Mouse (Mus musculus): ENCODE results near the gene 4931414P19Rik.
"Not testable (repeated sequence)": the region's sequence is repeated elsewhere in the genome, so short reads cannot be mapped to it uniquely, and the experiment has no call there.

4931414P19Rik gene

DNA sequence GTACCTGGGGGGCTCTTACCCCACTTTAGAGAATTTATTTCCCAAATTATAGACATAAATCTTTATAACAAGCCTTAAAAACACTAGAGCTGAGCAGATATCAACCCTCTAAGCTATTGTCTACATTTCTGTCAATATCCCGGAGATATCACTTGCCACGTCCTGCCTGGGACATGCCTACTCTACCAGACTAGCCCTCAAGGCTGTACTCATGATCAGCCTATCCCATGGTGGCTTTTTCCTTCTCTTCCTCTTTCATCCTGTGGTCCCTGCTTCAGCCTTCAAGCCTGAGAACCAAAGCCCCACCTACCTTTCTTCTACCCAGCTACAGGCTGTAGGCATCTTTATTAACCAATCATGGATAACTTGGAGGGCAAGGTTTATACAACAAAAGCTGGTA, 24.0 kb upstream of the 4931414P19Rik start:
- DNase-seq (ENCODE audit: low read depth, low spot score), result no peak

DNA sequence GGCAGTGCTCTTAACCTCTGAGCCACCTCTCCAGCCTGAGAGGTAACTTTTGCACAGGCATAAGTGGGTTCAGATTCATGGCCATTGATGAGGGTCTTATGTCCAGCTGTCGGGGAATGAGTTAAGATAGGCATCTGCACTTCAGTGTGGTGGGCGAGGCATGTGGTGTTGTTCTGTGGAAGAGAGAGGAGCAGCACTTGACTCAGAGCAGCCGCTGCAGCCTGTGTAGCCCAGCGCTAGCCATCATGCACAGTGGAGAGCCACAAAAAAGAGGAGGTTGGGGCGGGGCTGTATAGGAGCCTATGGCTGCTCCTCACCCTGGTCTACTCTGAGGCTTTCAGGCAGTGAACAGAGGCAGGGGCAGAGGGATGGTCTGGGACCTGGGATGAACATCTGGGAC, 22.3 kb upstream of the 4931414P19Rik start:
- no peak for DNase-seq (ENCODE audit: low read depth, low spot score)

DNA sequence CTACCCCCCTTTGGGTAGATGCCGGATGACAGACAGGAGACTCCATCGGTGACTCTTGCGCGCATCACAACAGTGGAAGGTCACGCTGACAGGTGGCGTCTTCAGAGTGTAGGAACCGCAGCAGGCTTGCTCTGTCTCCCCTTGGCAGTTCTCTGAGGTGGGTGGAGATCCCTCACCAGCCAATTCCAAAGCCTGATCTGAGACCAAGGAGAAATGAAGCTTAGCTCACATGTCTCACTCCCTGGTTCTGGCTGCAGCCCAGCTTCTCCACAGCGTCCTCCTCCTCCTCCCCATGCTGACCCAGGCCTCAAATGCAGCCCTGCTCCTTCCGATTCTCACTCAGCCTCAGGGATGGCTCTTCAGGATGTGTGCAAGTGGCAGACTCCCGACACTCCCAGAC, 19.2 kb upstream of the 4931414P19Rik start:
- no peak for DNase-seq (ENCODE audit: low read depth, low spot score)

DNA sequence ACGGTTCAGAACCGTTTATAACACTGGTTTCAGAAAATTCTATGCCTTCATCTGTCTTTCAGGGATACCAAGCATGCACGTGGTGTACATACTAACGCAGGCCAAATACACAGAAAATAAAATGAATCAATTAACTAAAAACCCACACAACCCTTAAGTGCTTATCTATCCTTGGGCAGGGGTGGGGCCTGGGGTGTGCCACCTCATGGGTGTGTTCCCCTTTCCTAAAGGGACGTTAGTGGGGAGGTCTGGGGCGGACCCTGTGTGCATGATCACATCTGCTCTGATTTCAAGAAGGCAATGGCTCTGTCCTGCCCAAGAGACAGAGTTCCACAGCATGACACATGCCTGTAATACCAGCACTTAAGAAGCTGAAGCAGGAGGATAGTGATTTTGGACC, 17.5 kb upstream of the 4931414P19Rik start:
- no peak for DNase-seq (ENCODE audit: low read depth, low spot score)

DNA sequence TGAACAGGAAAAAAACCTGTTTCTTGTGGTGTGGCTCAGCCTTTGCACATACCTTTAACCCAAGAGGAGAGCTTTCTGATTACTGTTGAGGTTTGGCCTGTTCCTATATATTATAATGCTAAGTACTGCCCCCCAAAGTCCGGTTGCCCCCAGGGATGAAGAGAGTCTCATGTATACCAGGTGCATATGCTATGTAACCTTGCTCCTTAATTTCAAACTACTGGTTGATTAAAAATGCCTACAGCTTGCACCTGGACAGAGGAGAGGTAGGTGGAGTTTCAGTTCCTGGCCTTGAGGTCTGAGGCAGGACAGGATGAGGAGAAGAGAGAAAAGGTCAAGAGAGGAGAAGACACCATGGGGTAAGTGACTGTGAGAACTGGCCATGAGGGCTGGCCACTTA, 15.3 kb upstream of the 4931414P19Rik start, which contains the start of gene Psmb11:
Psmb11 (plus strand) TSS at position 301 of the 400 bp plus-strand sequence.
- DNase-seq (ENCODE audit: low read depth, low spot score), result no peak

DNA sequence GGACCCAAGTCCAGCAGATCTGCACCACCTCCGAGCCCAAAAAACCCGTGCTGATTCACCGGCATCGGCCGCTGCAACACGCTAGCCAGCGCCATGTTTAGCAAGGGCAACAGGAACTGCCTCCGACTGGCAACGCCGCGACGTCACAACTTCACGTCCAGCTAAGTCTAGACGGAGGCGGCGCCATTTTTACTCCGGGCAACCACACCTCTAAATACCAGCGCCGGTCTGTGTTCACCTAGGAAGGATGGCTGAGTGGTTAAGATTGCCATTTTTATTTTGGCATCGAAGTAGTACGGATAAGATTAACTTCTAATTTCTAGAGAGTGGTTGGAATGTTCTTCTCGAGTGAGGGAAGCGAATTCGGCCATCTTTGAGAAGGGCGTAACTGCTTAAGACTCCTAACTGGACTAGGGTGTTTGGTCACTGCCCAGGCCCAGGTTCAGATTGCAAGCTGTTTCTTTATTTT, 12.1 kb upstream of the 4931414P19Rik start, which contains the start of gene Psmb5:
Psmb5 (minus strand) TSS at position 126 of the 469 bp plus-strand sequence.
- peak; percentile 88 for DNase-seq (ENCODE audit: low read depth, low spot score)

DNA sequence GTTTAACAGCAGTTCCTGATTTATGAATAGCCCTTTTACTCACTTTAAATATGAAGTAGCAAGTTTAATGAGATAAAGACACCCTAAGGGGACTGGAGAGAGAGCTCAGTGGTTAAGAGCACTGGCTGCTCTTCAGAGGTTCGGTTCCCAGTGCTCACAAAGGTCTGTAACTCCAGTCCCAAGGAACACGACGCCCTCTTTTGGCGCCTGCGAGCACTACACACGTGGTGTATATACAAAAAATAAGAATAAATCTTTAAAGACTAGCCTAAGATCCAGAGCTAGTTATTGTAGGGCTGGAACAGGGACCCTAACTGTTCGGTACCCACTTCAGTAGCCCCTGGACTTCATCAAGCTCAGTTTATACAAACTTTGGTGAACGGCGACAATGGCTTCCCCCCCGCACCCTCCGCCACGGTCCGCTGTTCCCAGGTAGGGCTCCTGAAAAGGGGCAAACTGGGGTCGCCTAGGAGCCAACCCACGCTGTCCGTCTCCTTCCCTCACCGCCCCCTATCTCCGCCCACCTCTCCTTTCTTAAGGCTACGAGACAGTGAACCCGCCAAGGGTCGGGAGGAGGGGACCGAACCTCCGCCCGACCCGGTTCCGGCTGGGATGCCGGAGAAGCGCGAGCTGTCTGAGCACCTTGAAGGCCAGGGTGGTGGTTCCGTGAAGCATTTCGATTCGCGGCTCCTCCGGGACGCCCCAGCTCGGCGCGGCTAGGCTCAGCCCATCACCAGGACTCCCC, 11.5 kb upstream of the 4931414P19Rik start:
- DNase-seq (ENCODE audit: low read depth, low spot score), result peak; percentile 52

DNA sequence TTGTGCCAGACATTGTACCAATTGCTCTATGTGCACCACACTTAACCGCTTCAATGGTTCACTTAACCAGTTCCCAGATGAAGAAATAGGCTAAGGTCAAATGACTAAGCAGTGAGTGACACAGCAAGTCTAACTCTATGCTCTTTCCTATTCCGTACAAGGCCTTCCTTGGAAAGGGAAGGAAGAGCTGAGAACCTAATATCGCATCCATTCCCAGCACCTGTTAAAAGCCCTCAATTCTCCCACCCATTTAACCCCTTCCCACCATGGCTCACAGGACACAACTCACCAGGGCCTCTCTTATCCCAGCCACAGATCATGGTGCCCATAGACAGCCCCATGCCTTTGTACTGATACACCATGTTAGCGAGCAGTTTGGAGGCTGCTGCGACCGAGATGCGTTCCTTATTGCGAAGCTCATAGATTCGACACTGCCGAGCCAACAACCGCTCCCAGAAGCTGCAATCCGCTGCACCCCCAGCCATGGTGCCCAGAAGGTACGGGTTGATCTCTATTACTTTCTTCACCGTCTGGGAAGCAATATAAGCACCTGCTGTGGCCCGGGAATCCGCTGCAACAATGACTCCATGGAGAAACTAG, 10.5 kb upstream of the 4931414P19Rik start:
- DNase-seq (ENCODE audit: low read depth, low spot score), result no peak

DNA sequence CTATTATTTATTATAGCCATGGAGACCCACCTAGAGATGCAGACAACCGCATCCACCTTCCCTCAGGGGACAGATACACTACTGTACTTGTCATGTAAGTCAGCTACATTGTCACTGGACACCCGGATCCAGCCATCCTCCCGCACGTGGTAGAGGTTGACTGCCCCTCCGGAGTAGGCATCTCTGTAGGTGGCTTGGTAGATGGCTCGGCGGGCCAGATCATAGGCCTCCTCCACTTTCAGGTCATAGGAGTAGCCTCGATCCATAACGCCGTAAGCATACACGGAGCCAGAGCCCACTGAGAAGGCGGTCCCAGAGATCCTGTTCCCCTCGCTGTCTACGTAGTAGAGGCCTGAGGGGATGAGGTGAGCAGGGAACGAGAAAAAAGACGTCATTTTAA, 8.3 kb upstream of the 4931414P19Rik start:
- DNase-seq (ENCODE audit: low read depth, low spot score), result not testable (repeated sequence)

DNA sequence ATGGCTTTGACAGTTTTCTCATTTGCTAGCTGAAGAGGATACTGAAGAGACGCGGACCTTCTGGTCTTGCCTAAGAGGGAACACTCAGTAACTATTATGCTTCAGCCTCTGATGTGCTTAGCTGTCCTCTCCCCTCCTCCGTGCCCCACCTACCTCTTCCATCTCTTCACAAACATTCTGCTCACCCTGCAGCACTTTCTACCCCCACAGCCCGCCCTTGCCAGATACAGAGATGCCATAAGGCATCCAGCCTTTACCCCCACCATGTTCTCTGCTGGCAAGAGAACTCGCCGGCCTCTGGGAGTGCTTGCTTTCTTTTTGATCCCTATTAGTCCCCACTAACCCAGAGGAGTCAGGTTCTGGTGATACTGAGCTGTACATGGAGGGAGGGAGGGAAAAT, 4.9 kb upstream of the 4931414P19Rik start:
- DNase-seq (ENCODE audit: low read depth, low spot score), result no peak

DNA sequence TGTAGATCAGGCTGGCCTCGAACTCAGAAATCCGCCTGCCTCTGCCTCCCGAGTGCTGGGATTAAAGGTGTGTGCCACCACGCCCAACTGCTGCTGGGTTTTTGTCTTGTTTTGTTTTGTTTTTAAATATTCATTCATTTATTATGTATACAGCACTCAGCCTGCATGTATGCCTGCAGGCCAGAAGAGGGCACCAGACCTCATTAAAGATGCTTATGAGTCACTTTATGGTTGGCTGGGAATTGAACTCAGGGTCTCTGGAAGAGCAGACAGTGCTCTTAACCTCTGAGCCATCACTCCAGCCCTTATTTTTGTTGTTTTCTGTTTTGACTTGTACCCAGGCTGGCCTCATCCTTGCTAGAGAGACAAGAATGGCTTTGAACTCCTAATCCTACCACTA, 4.2 kb upstream of the 4931414P19Rik start:
- peak; percentile 59 for DNase-seq (ENCODE audit: low read depth, low spot score)

DNA sequence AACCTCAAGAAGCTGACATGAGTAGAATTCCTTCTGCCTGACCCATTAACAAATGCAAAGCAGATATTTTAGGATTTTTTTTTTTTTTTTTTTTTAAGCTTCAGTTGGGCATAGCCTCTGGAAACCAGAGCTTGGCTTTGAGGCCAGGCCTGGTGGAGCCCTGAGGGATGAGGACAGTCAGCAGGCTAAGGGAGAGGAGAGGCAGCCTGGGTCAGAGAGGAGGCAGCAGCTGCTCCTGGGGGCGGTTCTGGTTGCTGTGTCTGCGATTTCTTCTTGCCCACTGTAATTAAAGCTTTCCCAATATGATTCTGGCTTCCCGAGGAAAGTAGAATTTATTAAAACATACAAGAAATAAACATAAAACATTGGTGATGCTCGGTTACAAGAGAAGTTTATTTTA, 3.5 kb upstream of the 4931414P19Rik start:
- DNase-seq (ENCODE audit: low read depth, low spot score), result no peak

DNA sequence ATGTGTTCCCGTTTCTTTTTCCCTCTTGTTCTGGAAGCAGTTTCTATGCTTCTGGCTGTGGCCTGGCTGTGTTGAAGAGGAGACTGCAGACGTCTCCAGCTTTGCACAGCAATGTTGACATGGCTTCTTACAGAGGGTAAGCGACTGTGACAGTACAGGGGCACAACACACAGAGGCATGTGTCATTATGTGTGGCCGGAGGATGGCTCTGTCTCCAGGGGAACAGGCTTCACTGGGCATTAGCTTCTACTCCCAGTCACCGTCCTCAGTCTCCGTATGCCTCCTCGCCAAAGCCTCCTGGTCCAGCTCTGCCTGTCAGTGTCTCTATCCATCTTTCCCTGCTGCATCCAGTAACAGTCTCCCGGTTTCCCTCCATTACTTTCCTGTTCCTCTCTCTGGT, 1.4 kb upstream of the 4931414P19Rik start:
- DNase-seq (ENCODE audit: low read depth, low spot score), result no peak

DNA sequence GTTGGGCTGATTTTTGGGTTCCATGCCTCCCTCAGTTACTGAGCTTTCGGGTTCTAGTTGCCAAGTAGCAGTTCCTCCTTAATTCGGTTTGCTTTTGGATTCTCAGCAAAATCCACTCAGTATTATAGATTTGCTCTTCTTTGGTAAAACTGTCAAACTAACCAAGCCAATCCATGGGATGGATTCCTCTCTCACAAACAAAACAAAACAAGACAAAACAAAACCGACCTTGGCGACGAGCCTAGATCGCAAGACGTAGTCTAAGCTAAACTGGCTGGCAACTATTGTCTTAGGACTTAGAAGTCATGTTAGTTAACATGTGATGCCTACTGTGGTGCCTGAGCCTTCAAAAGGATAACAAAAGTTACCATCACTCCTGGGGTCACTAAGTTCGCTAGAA, 2.1 kb downstream of the 4931414P19Rik start:
- no peak for DNase-seq (ENCODE audit: low read depth, low spot score)

DNA sequence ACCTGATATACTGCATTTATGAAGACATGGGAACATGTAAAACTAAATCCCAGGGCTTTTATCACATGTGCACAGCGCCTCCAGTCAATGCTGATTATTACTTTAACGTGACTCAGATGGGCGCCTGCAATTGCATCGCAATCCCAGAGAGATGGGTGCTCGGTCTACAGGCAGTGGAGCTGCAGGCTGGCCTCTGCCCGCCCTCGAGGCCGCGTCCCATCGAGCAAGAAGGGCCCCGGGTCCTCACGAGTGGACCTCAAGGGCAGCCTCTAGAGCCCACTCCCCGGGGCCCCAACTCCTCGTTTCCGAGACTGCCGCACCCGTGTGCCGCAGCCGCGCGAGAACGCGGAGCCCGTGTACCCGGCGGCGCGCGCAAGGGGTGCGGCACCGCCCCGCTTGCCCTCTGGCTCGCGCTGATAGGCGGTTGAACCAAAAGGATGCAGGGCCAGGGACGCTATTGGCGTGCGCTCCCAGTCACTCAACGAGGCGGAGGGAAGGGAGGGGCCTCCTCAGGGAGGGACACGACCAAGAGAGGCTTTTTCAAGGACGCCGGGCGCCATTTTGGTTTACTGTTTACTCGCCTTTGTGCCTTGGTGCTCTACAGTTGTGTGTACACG, 2.6 kb downstream of the 4931414P19Rik start:
- peak; percentile 94 for DNase-seq (ENCODE audit: low read depth, low spot score)

DNA sequence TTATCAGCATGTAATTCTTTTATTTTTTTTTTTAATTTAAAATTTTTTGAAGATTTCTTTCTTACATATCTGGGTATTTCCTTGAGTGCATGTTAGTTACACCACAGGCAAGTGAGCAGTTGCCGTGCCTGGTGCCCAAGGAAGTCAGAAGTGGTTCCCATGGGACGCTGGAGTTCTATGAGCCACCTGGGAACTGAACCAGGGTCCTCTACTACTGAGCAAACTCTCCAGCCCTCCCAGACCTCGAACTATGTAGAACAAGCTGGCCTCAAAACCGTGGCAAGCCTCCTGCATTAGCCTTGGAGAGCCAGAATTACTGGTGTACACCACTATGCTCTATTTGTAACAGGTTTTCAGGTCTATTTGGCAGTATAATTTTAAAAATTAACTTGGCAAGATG, 3.2 kb downstream of the 4931414P19Rik start:
- peak; percentile 50 for DNase-seq (ENCODE audit: low read depth, low spot score)

DNA sequence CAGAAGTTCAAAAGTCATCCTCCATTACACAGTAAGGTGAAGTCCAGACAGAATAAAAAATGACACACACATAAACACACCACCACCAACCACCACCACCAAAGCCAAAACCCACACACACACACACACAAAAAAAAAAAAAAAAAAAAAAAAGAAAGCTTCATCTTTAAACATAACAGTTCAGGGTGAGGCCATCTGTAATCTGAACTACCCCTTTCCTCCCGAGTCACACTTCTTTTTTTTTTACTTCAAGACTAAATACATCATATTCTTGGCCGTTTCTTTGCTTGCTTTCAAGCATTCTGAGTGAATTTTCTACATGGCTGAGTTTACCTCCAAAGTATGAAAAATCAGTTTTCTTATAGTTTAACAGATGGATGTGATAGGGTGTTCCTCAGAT, 4.2 kb downstream of the 4931414P19Rik start:
- DNase-seq (ENCODE audit: low read depth, low spot score), result no peak

DNA sequence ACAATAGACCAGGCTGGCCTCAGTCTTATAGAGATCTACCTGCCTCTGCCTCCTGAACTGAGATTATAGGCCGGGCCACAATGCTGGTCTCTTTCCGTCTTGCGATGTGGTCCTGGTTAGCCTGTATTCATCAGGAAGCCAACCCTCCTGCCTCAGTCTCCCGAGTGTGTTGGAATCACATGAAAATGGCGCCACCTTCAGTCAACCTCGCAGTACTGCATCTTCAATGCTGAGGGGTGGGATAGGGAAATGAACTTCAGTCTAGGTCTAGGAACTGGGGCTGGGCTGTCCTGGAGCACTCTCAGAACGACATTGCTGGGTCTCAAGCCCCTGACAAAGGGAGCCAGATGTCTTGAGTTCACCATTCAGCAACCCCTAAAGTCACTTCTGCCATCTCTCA, 8.7 kb downstream of the 4931414P19Rik start:
- DNase-seq (ENCODE audit: low read depth, low spot score), result no peak

DNA sequence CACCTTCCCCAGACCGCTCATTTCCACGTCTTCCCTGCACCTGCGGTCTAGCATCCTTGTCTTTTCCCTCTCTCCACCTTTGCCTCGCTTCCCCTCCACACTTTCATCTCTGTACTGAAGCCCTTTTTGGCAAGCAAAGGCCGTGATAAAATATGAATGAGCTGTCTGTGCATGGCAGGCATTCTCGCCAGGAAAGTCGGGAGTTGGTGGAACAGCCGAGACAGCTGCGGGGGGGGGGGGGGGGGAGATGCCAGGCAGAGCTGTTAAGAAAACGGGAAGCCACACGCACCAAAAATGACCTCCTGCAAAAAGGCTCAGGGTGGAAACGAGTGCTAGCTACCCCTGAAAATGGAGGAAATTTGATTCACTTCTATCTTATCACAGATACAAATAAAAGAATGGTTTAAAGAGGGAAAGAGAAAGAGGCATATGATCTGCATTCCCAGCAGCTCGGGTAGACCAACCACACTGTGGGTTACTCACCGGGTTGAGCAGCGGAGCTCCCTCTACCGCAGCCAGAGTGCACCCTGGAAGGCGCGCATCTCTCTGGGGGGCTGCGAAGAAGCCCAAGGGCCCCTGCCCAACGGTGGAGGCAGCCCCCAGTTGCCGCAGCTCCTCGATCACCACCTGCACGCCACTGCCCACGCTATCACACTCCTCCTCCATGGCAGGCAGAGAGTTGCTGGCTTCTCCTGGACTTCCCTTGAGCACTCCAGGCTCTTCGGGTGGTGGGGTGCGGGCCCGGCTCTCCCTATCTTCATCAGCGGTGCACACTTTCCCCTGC, 11.0 kb downstream of the 4931414P19Rik start:
- no peak for DNase-seq (ENCODE audit: low read depth, low spot score)

DNA sequence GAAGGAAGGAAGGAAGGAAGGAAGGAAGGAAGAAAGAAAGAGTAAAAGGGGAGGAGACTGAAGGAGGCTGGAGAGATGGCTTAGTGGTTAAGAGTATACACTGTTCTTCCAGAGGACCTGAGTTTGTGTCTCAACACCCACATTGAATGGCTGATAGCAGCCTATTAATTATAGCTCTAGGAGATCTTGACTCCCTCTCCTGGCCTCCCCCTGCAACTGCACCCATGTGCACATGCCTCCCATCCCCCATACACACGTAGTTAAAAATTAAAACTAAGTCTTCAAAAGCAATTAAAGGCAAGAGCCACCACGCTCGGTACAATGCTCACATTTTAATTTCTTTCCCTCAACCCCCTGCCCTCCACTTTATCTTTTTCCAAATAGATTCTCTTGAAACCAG, 11.7 kb downstream of the 4931414P19Rik start:
- DNase-seq (ENCODE audit: low read depth, low spot score), result no peak

DNA sequence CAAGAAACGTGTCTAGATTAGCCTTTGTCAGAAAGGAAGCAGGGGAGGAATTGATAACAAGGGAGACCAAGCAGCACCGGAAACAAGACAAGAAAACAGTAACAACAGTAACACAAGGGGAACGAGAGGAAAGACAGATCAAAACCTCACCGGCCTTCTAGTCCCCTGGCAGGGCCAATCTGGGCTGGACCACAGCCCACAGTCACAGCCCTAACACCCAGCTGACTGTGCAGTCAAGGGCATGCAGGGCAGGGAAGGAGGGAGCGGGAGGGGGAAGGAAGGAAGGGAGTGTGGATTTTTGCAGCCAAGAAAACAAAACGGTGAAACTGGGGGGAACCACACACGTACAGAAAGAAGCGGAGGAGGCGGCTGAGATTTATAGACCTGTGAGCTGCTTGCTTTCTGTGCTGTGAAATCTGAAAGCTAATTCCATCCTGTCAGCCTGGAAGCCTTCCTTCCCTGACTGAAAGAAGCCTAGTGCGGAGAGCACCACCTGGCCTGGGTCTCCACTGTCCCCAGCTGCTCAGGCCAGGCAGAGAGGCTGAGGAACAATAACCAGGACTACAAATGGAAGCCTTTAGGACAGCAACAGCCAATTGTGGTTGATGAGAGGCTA, 13.4 kb downstream of the 4931414P19Rik start:
- DNase-seq (ENCODE audit: low read depth, low spot score), result no peak

DNA sequence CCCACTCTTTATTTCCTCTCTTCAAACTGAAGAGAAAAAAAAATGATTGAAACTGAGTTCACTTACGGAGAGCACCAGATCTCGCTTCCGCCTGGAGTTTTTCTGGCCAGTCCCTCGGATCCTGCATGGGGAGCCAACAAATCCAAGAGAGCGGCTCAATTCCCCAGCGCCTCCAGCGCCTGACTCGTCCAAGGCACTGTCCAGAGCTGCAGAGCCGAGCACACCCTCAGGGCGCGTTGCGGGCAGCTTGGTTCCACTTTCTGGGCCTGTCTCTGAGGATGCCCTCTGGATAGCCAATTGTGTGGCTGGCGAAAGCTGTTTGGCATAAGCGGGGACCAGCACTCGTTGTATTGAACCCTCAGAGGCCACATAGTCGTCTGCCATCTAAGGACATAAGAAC, 14.7 kb downstream of the 4931414P19Rik start:
- DNase-seq (ENCODE audit: low read depth, low spot score), result no peak
